Mouse (Mus musculus) WW6 (cell line): Measurements from ENCODE around the gene Hs3st4.

Experiments used
- DNase-seq: peaks from one replicate; pipeline ENCODE4 v3.0.0-alpha.2; 2013; ENCODE audit warnings: low read depth, low spot score

Gene Hs3st4

DNA sequence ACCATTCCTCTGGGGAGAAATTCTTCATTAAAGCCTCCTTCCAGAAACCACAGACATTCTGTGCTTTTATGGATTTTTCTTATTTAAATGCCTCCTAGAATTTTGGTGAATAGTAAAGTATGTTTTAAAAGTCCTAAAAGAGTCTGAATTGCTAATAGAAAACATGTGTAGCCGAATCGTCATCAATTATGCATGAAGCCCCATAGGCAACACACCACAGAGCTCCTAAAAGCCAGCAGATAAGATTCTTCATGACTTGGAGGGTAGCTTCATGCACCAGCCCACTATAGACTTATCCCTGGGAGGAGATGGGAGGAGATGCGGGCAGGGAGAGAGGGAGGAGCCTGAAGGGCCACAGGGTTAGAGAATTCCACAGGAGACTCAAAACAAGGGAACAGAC lies 358.8 kb downstream of the Hs3st4 start:
- DNase-seq = no peak

DNA sequence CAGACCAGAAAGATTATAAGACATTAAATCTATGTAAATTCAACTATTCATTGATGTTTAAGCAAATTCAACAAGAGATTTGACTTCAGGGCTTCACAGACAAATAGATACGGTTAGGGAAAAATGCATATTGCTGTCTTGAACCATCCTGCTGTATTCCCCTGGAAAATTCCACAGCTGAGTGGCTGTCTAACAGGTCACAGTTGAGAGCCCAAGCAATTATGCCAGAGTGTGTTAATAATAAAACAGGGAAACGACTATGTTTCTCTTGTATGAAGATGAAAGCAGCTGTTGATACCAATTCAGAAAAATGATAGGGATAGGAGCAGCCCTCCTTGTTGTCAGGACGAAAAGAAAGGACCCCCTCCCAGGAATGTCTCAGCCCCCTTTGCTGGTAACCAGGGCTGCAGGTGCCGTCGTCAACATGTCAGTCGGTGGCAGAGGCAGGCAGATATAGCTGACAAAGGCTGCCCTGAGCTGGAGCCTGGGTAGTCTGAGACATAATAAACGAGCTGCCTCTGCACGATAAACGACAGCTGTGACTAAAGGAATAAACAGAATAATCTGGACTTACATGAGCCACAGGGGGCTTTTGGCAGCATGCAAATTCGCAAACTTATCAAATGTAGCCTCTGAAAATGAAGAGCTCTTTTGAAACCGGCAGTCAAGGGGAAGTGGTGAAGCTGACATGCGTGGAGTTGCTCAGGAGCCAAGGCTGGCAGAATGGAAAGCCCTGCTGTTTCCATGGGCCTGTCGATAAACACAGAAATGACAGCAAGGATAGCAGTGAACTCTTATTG lies 364.7 kb downstream of the Hs3st4 start:
- DNase-seq = no peak

DNA sequence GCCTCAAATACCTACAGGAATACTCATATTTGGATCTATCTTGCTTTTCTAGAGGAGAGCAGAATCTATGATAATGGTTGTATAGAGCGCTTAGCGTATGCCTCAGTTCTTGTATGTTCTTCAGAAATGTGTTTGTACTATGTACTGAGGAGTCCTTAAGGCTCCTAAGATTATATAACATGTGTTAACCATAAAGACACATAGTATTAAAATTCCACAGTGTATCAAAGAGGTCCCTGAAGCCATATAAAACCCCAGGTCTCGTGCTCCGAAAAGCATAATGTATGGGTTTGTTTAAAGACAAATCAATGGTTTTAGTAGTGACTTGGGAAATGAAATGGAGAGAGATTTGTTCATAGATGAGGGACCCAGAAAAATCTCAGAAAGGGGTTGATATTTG lies 371.4 kb downstream of the Hs3st4 start:
- no peak for DNase-seq

DNA sequence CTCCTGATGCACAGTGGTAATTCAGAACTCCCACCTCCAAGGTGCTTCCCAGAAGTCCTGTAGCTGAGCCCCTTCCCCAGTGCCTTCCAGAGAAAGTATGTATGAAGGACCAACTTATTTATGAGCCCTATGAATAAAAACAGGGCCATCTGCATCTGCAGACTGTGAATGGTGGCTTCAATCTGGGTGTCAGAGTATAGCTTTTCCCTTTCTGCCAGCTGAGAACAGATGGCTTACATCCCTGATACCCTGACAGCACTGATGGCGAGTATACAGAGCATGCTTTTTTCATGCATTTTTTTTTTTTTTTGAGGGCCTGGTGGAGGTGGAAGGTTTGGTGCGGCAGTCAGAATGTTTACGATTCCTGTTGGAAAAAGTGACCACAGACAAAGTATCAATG lies 375.4 kb downstream of the Hs3st4 start:
- DNase-seq = no peak

DNA sequence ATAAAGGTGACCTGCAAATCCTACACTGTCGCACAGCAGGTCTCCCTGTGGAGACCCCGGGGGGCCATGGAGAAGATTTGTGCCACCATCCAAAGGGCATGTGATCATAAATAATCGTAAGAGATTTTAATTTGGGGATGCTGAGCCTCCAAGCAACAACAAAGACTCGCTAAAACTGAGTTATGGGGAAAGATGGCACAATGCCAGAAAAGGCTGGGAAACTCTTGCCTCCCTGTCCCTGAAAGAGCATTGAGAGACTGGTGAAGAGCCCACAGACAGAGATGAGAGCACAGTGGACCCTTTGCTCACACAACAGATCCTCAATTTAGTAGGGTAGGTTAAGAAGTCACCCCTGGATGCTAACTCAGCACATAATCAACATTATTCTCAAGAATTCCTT lies 377.2 kb downstream of the Hs3st4 start:
- no peak for DNase-seq

DNA sequence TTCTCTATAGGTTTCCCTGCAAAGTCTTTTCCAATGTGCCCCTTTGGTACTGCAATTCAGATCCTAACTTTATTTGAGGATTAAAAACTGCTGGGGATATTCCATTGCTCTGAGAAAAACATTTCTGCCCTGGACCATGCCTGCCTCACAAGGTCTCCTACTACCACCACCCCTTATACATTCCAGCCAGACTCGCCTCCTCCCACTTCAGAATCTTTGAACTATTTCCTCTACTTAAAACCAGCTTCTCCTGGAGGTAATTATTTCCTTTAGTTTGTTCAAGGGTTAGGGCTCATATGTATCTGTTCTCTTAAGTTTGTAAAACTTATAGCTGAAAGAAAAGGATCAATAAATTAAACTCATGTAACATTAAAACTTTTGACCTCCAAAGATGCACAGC lies 389.6 kb downstream of the Hs3st4 start:
- no peak for DNase-seq

DNA sequence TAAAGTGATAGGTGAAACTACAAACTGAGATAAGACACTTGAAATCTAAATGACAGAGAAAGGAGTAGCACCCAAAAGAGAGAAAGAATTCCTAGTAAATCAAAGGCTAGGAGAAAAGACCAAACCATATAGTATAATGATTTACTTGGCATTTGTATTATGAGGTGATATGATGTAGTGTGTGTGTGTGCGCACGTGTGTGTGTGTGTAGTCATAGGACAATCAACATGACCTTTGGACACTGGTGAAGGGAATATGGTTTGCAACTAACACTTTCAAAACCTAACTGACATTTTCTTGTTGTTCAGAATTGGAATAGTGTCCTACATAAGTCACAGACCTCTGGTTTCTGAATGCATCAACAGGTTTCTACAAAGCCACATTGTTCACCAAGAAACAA lies 390.0 kb downstream of the Hs3st4 start:
- no peak for DNase-seq

DNA sequence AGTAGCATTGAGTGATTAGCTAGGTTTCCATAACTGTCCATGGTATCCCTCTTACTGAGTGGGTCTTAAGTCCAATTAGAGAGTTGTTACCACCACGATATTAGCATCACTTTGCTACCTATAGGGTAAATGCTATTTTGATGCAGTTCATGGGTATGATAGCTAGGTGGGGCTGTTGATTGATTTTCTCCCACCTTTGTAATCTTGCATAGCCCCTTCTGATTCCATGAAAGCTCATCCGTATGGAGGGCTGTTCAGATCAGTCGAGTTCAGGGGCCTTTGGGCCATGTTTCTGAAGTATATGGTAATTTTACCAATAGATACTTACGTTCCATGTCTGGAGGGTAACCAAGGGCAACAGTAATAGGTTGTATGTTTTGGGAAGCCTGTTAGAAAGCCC lies 400.8 kb downstream of the Hs3st4 start:
- DNase-seq = no peak

DNA sequence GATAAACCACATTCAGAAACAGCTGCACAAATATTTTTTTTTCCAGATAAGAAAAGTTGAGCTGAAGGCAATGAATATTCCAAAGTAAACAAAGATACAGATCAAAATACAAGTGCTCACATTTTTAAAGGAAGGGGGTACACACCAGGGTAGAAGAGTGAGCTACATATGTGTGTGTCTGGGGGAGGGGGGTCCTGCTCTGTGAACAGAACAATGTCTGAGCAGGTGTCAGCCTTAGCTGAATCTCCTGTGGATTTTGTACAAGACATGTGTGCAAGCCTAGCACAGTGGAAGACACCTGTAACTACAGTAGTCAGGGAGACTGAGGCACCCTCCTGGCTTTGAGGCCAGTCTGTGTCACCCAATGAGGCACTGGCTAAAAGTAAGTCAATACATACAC lies 416.5 kb downstream of the Hs3st4 start:
- no peak for DNase-seq

DNA sequence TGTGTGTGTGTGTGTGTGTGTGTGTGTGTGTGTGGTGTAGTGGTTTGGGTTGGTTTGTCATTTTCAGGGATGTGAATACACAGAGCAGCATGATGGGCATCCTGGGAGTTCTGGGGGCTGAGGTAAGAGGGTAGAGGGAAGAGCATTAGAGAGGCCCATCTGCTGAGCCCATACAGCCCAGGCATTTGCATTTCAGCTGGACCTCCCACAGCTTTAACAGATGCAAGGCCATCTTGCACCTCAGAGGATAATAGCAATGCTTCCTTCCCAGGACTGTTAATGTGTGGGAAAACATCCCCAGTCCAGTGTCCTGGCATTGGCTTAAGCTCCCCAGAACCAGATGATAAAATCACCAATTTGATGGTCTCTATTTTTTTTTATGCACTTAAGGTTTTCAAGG lies 444.3 kb downstream of the Hs3st4 start:
- DNase-seq = no peak
